Mouse (Mus musculus) limb, embryonic 14.5 days (tissue): ENCODE results near the gene Fam129c. TPM values are rescaled to one million over a fixed set of nuclear protein-coding genes. Genes with fewer than 3 reads are reported as not detected.
A peak's percentile ranks its signal among the peaks of the same experiment; 100 is the strongest.

Experiments used
- ATAC-seq: fragments of 200-750 bp; cut with Nextera tagmentation; 2 replicates; pipeline ENCODE4 v1.8.0; 2017; ENCODE audit warnings: low read depth, moderate number of reproducible peaks, moderate TSS enrichment; ENCODE audit not compliant: low FRiP score
- DNase-seq: peaks from one replicate; pipeline ENCODE4 v3.0.0-alpha.2; 2015; ENCODE audit warnings: low spot score
- H3K27ac ChIP-seq: fragments of 300-500 bp; sonication (generic); replicated peaks from 2 replicates; pipeline ENCODE4 v1.5.1; 2014; ENCODE audit warnings: low read depth, mild to moderate bottlenecking, low read length, moderate library complexity, mixed read lengths
- H3K27me3 ChIP-seq: fragments of 300-500 bp; sonication (generic); 2 replicates; pipeline ENCODE4 v1.6.1; 2014; ENCODE audit warnings: low read length, mixed read lengths; ENCODE audit not compliant: control insufficient read depth, insufficient read depth
- H3K36me3 ChIP-seq: fragments of 300-500 bp; sonication (generic); 2 replicates; pipeline ENCODE4 v1.6.1; 2014; ENCODE audit warnings: mild to moderate bottlenecking, low read length, moderate library complexity, mixed read lengths; ENCODE audit not compliant: control insufficient read depth, insufficient read depth
- H3K4me1 ChIP-seq: fragments of 300-500 bp; sonication (generic); 2 replicates; pipeline ENCODE4 v1.6.1; 2014; ENCODE audit warnings: antibody characterized with exemption, low read length, mixed read lengths; ENCODE audit not compliant: control insufficient read depth, insufficient read depth
- H3K4me2 ChIP-seq: fragments of 300-500 bp; sonication (generic); replicated peaks from 2 replicates; pipeline ENCODE4 v1.6.1; 2014; ENCODE audit warnings: low read depth, mild to moderate bottlenecking, low read length, moderate library complexity; ENCODE audit not compliant: severe bottlenecking
- H3K4me3 ChIP-seq: fragments of 300-500 bp; sonication (generic); replicated peaks from 2 replicates; pipeline ENCODE4 v1.5.1; 2014; ENCODE audit warnings: low read length
- H3K9ac ChIP-seq: fragments of 300-500 bp; sonication (generic); 2 replicates; pipeline ENCODE4 v1.6.1; 2014; ENCODE audit warnings: mild to moderate bottlenecking, low read depth, low read length, moderate library complexity; ENCODE audit not compliant: severe bottlenecking
- H3K9me3 ChIP-seq: fragments of 300-500 bp; sonication (generic); 2 replicates; pipeline ENCODE4 v1.6.1; 2016; ENCODE audit warnings: low read length; ENCODE audit not compliant: control insufficient read depth
- POLR2A ChIP-seq: fragments of 200-500 bp; IDR thresholded peaks from 2 replicates; pipeline ENCODE4 v1.8.0; 2012; ENCODE audit warnings: inconsistent platforms, mild to moderate bottlenecking, moderate library complexity, borderline replicate concordance; ENCODE audit not compliant: insufficient read depth, insufficient read length; ENCODE audit errors: extremely low read depth
- WGBS: fragments of 180-500 bp; shearing (Covaris S2); extraction: QIAGEN DNeasy Blood & Tissue Kit; methylation state at CpG from one replicate; pipeline ENCODE4 v1.1.7; 2014; 5-methylcytosine and 5-hydroxymethylcytosine counted together
- polyA plus RNA-seq, 2 experiments: library from polyadenylated mRNA; depleted of rRNA in 1 of 2; stranded (reverse) in 1 of 2; unstranded in 1 of 2; fragments of >200 nt; fragmentation: Nextera tagmentation in 1 of 2; extraction: Ambion mirVana in 1 of 2; gene quantifications; 2 replicates each; pipeline versions ENCODE4 v1.2.1 to v1.2.3; 2012 to 2014

The Fam129c gene
- polyA plus RNA-seq, 2 experiments, result 2.9 to 7.5 TPM

DNA sequence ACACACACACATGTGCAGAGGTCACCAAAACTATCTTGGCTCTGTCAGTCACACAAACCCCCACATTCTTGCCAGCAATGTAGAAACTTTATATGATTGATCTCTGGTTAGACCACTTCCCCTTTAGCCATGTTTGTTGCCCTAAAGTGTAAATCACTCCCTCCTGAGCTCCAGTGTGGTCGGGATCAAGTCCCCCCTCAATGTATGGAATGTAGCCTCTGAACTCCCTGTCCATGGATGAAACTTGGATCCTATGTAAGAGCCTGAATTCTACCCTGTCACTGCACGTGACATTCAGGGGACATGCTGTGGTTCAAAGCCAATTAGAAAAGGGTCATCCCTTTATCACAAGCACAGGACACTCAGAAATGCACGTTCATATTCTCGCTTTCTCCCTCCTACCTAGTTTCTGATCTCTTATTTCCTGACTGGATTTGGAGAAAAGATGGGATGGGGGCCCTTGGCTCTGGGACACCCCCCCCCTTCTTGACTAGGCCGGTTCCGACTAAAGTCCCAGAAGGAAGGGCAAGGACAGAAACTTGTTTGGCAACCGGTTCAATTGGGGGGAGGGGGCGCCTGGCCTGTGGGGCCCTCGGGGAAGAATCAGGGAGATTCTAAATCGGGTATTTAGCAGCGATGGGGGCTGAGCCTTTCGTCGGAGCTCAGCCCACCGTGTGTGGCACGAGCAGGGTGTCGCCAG lies 31.1 kb downstream of the Fam129c start:
- peak overlapping the region; percentile 61; the same call in 1 of the 2 replicates for H3K27ac ChIP-seq
- no peak for TF ChIP-seq POLR2A
- WGBS, result 8% methylated on average over 16 of the region's 16 CpGs
- peaks cover 29% of the 10 kb centered on the region for H3K36me3 ChIP-seq
- H3K27me3 ChIP-seq, result peaks cover 5% of the 10 kb centered on the region; the same call in 1 of the 2 replicates
- peak overlapping the region; percentile 64 for H3K9ac ChIP-seq
- peaks cover 18% of the 10 kb centered on the region for H3K4me1 ChIP-seq
- peak overlapping the region; percentile 55 for H3K4me3 ChIP-seq
- ATAC-seq (no peak), DNase-seq (peak; percentile 9)
- H3K9me3 ChIP-seq, result no peaks in the 10 kb centered on the region
- peak overlapping the region; percentile 97 for H3K4me2 ChIP-seq

DNA sequence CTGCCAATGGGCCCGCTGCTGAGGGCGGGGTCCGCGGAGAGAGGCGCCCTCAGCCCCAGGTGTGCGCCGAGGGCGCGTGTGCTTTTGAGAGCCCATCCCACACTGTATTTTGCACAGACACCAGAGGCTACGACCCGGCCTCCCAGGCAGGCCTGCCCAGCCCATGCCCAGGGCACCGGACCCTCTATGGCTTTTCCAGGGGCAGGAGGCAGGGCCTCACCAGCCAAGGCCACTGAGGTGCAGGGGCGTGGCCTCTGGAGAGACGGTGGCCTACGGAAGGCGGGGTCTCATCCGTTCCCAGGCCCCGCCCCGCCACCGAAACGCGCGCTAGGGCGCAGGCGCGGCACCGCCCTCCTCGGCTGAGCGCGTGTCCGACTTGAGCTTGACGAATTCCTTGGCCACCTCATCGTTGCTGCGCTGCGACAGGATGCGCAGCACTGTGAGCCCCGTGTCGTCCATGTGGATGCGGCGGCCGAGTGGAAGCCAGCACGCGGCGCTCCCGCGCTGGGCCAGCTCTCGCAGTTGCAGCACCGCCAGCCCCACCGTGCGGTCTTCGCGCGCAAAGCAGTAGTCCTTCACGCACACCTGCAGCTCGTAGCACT lies 31.7 kb downstream of the Fam129c start:
- TF ChIP-seq POLR2A, result peak; percentile 55; the same call in 1 of the 2 replicates
- WGBS, result 0% methylated on average over 47 of the region's 55 CpGs
- peak overlapping the region; percentile 64 for H3K9ac ChIP-seq
- no peaks in the 10 kb centered on the region for H3K9me3 ChIP-seq
- peak overlapping the region; percentile 63 for H3K27ac ChIP-seq
- peak overlapping the region; percentile 97 for H3K4me2 ChIP-seq
- peak; percentile 90 for DNase-seq
- peak overlapping the region; percentile 55 for H3K4me3 ChIP-seq
- peaks cover 18% of the 10 kb centered on the region for H3K4me1 ChIP-seq
- H3K36me3 ChIP-seq, result peaks cover 23% of the 10 kb centered on the region
- peaks cover 8% of the 10 kb centered on the region; the same call in 1 of the 2 replicates for H3K27me3 ChIP-seq
- ATAC-seq, result peak; percentile 91

DNA sequence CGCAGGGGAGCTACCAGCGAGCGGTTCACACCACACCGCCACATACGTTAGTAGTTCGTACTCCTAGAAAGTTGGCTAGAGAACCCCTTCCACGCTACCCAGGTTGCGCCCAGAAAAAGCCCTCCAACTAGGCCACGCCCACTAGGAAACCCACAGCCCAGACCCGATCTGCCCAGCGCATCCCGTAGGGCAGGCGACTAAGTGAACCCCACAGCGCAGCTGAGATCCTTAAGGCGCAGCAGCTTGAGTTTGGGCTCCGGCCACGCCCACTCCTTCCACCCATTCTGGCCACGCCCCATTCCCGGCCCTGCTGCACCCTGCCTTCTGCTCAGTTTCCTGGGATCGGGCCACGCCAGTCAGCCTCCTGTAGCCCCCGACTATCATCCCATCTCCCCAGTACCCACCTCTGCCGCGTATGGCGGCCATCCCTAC lies 32.3 kb downstream of the Fam129c start:
- no peaks in the 10 kb centered on the region for H3K9me3 ChIP-seq
- H3K27me3 ChIP-seq, result peaks cover 8% of the 10 kb centered on the region; the same call in 1 of the 2 replicates
- DNase-seq (peak; percentile 59), ATAC-seq (peak; percentile 6; the same call in 1 of the 2 replicates)
- WGBS, result 4% methylated on average over 25 of the region's 25 CpGs
- H3K9ac ChIP-seq, result peak overlapping the region; percentile 64
- H3K4me2 ChIP-seq, result peak overlapping the region; percentile 97
- peak overlapping the region; percentile 55 for H3K4me3 ChIP-seq
- peaks cover 17% of the 10 kb centered on the region for H3K36me3 ChIP-seq
- H3K27ac ChIP-seq, result peak overlapping the region; percentile 63; the same call in 1 of the 2 replicates
- TF ChIP-seq POLR2A, result no peak
- H3K4me1 ChIP-seq, result peaks cover 18% of the 10 kb centered on the region

DNA sequence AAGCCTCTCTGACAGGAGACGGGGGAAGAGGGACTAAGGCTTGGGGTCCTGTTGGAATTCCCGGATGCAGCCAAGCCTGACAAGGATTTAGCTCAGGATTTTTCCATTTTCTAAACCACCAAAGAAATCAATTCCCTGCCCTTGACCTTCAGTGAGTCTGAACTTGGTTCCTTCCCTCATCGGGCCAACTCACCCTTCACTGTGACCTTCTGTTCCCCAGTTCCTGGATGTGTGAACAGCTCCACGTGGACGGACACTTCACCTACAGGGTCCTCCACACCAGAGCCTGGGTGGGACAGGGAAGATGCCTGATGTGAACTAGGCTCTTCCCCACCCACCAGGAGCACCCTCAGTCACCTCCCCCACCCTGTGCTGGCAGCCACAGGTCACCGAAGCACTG lies 33.3 kb downstream of the Fam129c start:
- peaks cover 18% of the 10 kb centered on the region for H3K4me1 ChIP-seq
- H3K9me3 ChIP-seq, result no peaks in the 10 kb centered on the region
- ATAC-seq (no peak), DNase-seq (no peak)
- WGBS, result 89% methylated on average over 6 of the region's 6 CpGs
- no peak overlapping the region for H3K4me3 ChIP-seq
- H3K4me2 ChIP-seq, result no peak overlapping the region
- peaks cover 8% of the 10 kb centered on the region; the same call in 1 of the 2 replicates for H3K36me3 ChIP-seq
- H3K9ac ChIP-seq, result no peak overlapping the region
- peaks cover 8% of the 10 kb centered on the region; the same call in 1 of the 2 replicates for H3K27me3 ChIP-seq
- no peak for TF ChIP-seq POLR2A
- H3K27ac ChIP-seq, result no peak overlapping the region

DNA sequence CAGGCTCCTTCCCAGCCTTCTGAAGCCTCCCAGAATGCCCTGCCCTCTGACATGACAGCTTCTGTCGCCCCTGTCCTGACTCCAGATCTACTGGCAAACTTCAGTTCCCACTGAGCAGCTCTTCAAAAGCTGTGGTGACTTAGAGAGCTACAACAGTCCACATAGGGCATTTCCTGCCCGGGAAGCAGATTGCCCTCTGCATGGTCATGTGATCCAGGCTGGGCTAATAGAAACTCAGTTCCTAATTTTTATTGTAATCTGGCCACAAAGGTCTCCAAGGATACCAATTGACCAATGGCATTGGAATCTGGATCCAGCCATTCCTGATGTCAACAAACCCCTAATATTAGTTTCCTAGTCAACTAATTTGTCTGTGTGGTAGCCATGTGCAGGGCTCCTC lies 34.4 kb downstream of the Fam129c start:
- ATAC-seq (no peak), DNase-seq (no peak)
- Histone ChIP-seq H3K9me3 (no peaks in the 10 kb centered on the region), H3K4me3 (no peak overlapping the region), H3K4me2 (no peak overlapping the region), H3K27ac (no peak overlapping the region), H3K36me3 (peaks cover under 1% of the 10 kb centered on the region; the same call in 1 of the 2 replicates), H3K4me1 (peaks cover 18% of the 10 kb centered on the region), H3K9ac (no peak overlapping the region), H3K27me3 (peaks cover 8% of the 10 kb centered on the region; the same call in 1 of the 2 replicates)
- 58% methylated on average over 2 of the region's 2 CpGs for WGBS
- TF ChIP-seq POLR2A, result no peak
